Comparison of ENCODE assay signal across 14 mouse cellular contexts in genomic region chr10:108284445-108284844, GRCm38 (mm10). TPM values are rescaled to one million over a fixed set of nuclear protein-coding genes. Genes with fewer than 3 reads are reported as not detected.
"Had no signal": no experiment of that assay in that cellular context is flagged by ENCODE, and none has a peak within 500 bp of the region (broad histone marks: within the 10 kb centered on the region; RNA-seq: fewer than 3 reads in every experiment).

No protein-coding gene starts in this region.

- H3K27me3 ChIP-seq: liver, embryonic 13.5 days; midbrain, embryonic 12.5 days; midbrain, embryonic 15.5 days had no signal

- H3K4me2 ChIP-seq: liver, embryonic 13.5 days; midbrain, embryonic 12.5 days; midbrain, embryonic 15.5 days had no signal

- H3K9me3 ChIP-seq: liver, embryonic 13.5 days; midbrain, embryonic 12.5 days; midbrain, embryonic 15.5 days had no signal

- H3K36me3 ChIP-seq: midbrain, embryonic 15.5 days had no signal

- ATAC-seq: midbrain, embryonic 15.5 days had no signal

- H3K27ac ChIP-seq: kidney, postnatal 0 days; layer of hippocampus, adult 2 months; liver, embryonic 13.5 days; macrophage; midbrain, embryonic 12.5 days; midbrain, embryonic 15.5 days had no signal

- DNase-seq: kidney, adult 2 months; kidney, postnatal 25 days; layer of hippocampus, adult 9-11 months; left cerebral cortex, postnatal 4 days; liver, embryonic 13.5 days; lung, adult 2 months; lung, postnatal 14 days; thymus, adult 18-20 months; thymus, postnatal 36 days had no signal

- H3K4me3 ChIP-seq: layer of hippocampus, adult 2 months; liver, embryonic 13.5 days; midbrain, embryonic 12.5 days; midbrain, embryonic 15.5 days had no signal

- H3K9ac ChIP-seq: liver, embryonic 13.5 days; midbrain, embryonic 12.5 days; midbrain, embryonic 15.5 days had no signal

- H3K4me1 ChIP-seq: midbrain, embryonic 15.5 days had no signal

RNA-seq across cellular contexts. Expression of gene Pawr, which starts 47.5 kb away (rescaled TPM):
- polyA plus RNA-seq: macrophage had no signal
